Mouse (Mus musculus) E14TG2a.4 (cell line): ENCODE results near the gene Tmem235.

ENCODE experiments used
- CTCF ChIP-seq: conservative IDR thresholded peaks from 2 replicates; pipeline ENCODE4 v1.5.1; 2014; ENCODE audit warnings: low read length
- NANOG ChIP-seq: IDR thresholded peaks from 2 replicates; pipeline ENCODE4 v1.6.1; 2014; ENCODE audit warnings: borderline replicate concordance, low read length, mixed read lengths
- POU5F1 ChIP-seq: IDR thresholded peaks from 2 replicates; pipeline ENCODE4 v1.6.1; 2014; ENCODE audit warnings: low read length, borderline replicate concordance

DNA sequence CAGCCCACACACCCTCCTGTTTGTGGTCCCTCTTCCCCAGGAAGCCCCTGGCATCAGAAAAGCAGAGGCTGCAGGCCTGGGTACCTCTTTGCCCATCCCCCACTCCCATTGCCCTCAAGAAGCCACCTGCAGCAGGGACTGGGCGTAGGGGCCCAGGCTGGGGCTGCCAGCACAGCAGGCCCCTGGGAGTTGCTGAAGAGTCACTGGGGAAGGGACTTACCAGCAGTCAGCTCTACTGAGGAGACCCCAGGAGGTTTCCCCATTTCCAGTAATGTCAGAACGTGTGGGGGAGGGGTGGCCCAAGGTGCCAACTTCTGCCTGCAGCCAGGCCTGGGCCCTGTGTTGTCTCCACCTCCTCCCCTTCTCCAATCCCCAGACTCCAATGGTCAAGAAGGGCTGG is 41.7 kb downstream of the Tmem235 start:
- TF ChIP-seq CTCF: no peak
- no peak for TF ChIP-seq POU5F1
- no peak for TF ChIP-seq NANOG
